ENCODE assay signal across 12 mouse cellular contexts in genomic region chr15:102733233-102733632, GRCm38 (mm10). TPM values are rescaled to one million over a fixed set of nuclear protein-coding genes. Genes with fewer than 3 reads are reported as not detected.
DNase-seq lines count a peak whose midpoint lies in the region; ATAC-seq lines count a peak whose summit lies in the region.
"Had no signal": no experiment of that assay in that cellular context is flagged by ENCODE, and none has a peak within 500 bp of the region (broad histone marks: within the 10 kb centered on the region; RNA-seq: fewer than 3 reads in every experiment).

No protein-coding gene starts in this region.

- H3K4me3 ChIP-seq in embryonic facial prominence, embryonic 15.5 days (replicated peaks): no peak overlapping the region
- no peak overlapping the region for H3K4me3 ChIP-seq in embryonic facial prominence, embryonic 10.5 days
- H3K4me3 ChIP-seq: heart, embryonic 10.5 days; intestine, embryonic 15.5 days; liver, embryonic 15.5 days had no signal

- 73% methylated on average over 5 of the region's 5 CpGs for WGBS in embryonic facial prominence, embryonic 15.5 days
- WGBS in embryonic facial prominence, embryonic 10.5 days: 84% methylated on average over 5 of the region's 5 CpGs

- H3K4me1 ChIP-seq in embryonic facial prominence, embryonic 15.5 days: peaks cover 10% of the 10 kb centered on the region; the same call in 1 of the 2 replicates
- H3K4me1 ChIP-seq in embryonic facial prominence, embryonic 10.5 days: peaks cover 25% of the 10 kb centered on the region
- H3K4me1 ChIP-seq: liver, embryonic 15.5 days had no signal

- H3K36me3 ChIP-seq in embryonic facial prominence, embryonic 15.5 days: no peaks in the 10 kb centered on the region
- H3K36me3 ChIP-seq in embryonic facial prominence, embryonic 10.5 days (replicated peaks): no peaks in the 10 kb centered on the region
- H3K36me3 ChIP-seq: heart, embryonic 10.5 days; intestine, embryonic 15.5 days; liver, embryonic 15.5 days had no signal

- no peak overlapping the region for H3K4me2 ChIP-seq in embryonic facial prominence, embryonic 15.5 days (replicated peaks)
- H3K4me2 ChIP-seq: intestine, embryonic 15.5 days; liver, embryonic 15.5 days had no signal

- peak; percentile 15; the same call in 1 of the 2 replicates for ATAC-seq in embryonic facial prominence, embryonic 15.5 days (ENCODE audit: insufficient number of reproducible peaks, low FRiP score, low TSS enrichment, low read depth)
- ATAC-seq: intestine, embryonic 15.5 days had no signal

- no peak overlapping the region for H3K9ac ChIP-seq in embryonic facial prominence, embryonic 15.5 days
- H3K9ac ChIP-seq: intestine, embryonic 15.5 days; liver, embryonic 15.5 days had no signal

- no peak overlapping the region for H3K27ac ChIP-seq in embryonic facial prominence, embryonic 15.5 days (replicated peaks)
- no peak overlapping the region for H3K27ac ChIP-seq in embryonic facial prominence, embryonic 10.5 days (replicated peaks)
- H3K27ac ChIP-seq: heart, embryonic 10.5 days; intestine, embryonic 15.5 days; liver, embryonic 15.5 days had no signal

- no peak for DNase-seq in embryonic facial prominence, embryonic 10.5 days (ENCODE audit: low spot score)
- peak; percentile 98 for DNase-seq in left cerebral cortex, postnatal 4 days
- DNase-seq in left cerebral cortex, postnatal 25 days (ENCODE audit: low spot score in 2 of 2): no peak
- peak; percentile 98 for DNase-seq in cerebellum, adult 9-11 months
- peak; percentile 86 to 88 for DNase-seq in layer of hippocampus, postnatal 10 days (ENCODE audit: low spot score in 2 of 2)
- no peak for DNase-seq in thymus, postnatal 10 days (ENCODE audit: low spot score in 2 of 2)
- DNase-seq in spleen, postnatal 36 days (ENCODE audit: low spot score in 2 of 2): no peak
- DNase-seq: adrenal gland, adult 2 months had no signal

- intact Hi-C loops in left cerebral cortex, postnatal 4 days (cut with DNase I): no loop called here
- intact Hi-C loops in left cerebral cortex, postnatal 25 days (cut with DNase I): no loop called here

- no peaks in the 10 kb centered on the region for H3K9me3 ChIP-seq in embryonic facial prominence, embryonic 15.5 days (replicated peaks)
- H3K9me3 ChIP-seq in embryonic facial prominence, embryonic 10.5 days: no peaks in the 10 kb centered on the region
- H3K9me3 ChIP-seq: heart, embryonic 10.5 days; intestine, embryonic 15.5 days; liver, embryonic 15.5 days had no signal

- H3K27me3 ChIP-seq in embryonic facial prominence, embryonic 15.5 days: peaks cover 23% of the 10 kb centered on the region
- peaks cover 60% of the 10 kb centered on the region for H3K27me3 ChIP-seq in embryonic facial prominence, embryonic 10.5 days (replicated peaks; ENCODE audit: low read depth, poor library complexity, severe bottlenecking)

RNA-seq across cellular contexts. Expression of gene Calcoco1, which starts 11.3 kb away (rescaled TPM):
- 67.2 and 69.0 TPM in 2 replicates for polyA plus RNA-seq in embryonic facial prominence, embryonic 15.5 days (2015; fragmentation: Nextera tagmentation; extraction: Ambion mirVana)
- polyA plus RNA-seq in embryonic facial prominence, embryonic 10.5 days (2016; fragmentation: Nextera tagmentation; extraction: Ambion mirVana): 33.9 and 36.4 TPM in 2 replicates
- 10 to 100 TPM; 44.3 to 46.7 TPM for total RNA-seq in left cerebral cortex, postnatal 4 days (2021)
- 10 to 100 TPM; 64.4 to 68.3 TPM for total RNA-seq in left cerebral cortex, postnatal 25 days (2021)
- total RNA-seq in layer of hippocampus, postnatal 10 days (2021): 10 to 100 TPM; 57.7 to 62.7 TPM

Comparison
In these comparisons a context has a peak if more than half of its experiments do, and no peak if none do; other contexts are left out.
1. DNase-seq: peak in left cerebral cortex, postnatal 4 days (single experiment), cerebellum, adult 9-11 months (single experiment) and layer of hippocampus, postnatal 10 days (2 of 2); none in embryonic facial prominence, embryonic 10.5 days (single experiment), left cerebral cortex, postnatal 25 days (0 of 2), thymus, postnatal 10 days (0 of 2) and spleen, postnatal 36 days (0 of 2).